Mouse (Mus musculus) frontal cortex, adult 2 months (tissue): ENCODE measurements at regions not wholly inside any gene's neighbourhood (a gene's known extent, or its start where the extent isn't known, plus 50 kb on each side); places are given as distances from the start of the nearest gene placed in this dataset.

ENCODE experiments used
- DNase-seq, 2 experiments: peaks; one replicate each; pipeline ENCODE4 v3.0.0; 2022; ENCODE audit warnings: low spot score in 1 of 2; ENCODE audit errors: extremely low spot score in 1 of 2

GRCm38 (mm10) chr14:72854226-72854625, 144.4 kb upstream of the Fndc3a start:
- no peak for DNase-seq

- no peak for DNase-seq
Observed at GRCm38 (mm10) chr14:72853104-72853503, 143.3 kb upstream of the Fndc3a start.

GRCm38 (mm10) chr14:72850884-72851283, 141.1 kb upstream of the Fndc3a start:
- DNase-seq, result no peak

- no peak for DNase-seq
Observed at GRCm38 (mm10) chr14:72848271-72848955, 138.6 kb upstream of the Fndc3a start.

GRCm38 (mm10) chr14:72847466-72847865, 137.7 kb upstream of the Fndc3a start:
- DNase-seq, result no peak

GRCm38 (mm10) chr14:72845621-72846440, 136.0 kb upstream of the Fndc3a start:
- DNase-seq, result no peak

GRCm38 (mm10) chr14:72844753-72845369, 135.1 kb upstream of the Fndc3a start:
- DNase-seq, result peak in 1 of 2 experiments; percentile 38

GRCm38 (mm10) chr14:72841753-72842152, 131.9 kb upstream of the Fndc3a start:
- DNase-seq, result no peak

- no peak for DNase-seq
Observed at GRCm38 (mm10) chr14:72835158-72835557, 125.4 kb upstream of the Fndc3a start.

- no peak for DNase-seq
Observed at GRCm38 (mm10) chr14:72829261-72829660, 119.5 kb upstream of the Fndc3a start.

- DNase-seq, result no peak
Observed at GRCm38 (mm10) chr14:72825549-72825948, 115.7 kb upstream of the Fndc3a start.

- DNase-seq, result peak in 1 of 2 experiments; percentile 22
Observed at GRCm38 (mm10) chr14:72822231-72822615, 112.4 kb upstream of the Fndc3a start.

GRCm38 (mm10) chr14:72821517-72822230, 111.9 kb upstream of the Fndc3a start:
- DNase-seq, result no peak

GRCm38 (mm10) chr14:72819037-72819436, 109.2 kb upstream of the Fndc3a start:
- DNase-seq, result no peak

GRCm38 (mm10) chr14:72817764-72818163, 108.0 kb upstream of the Fndc3a start:
- DNase-seq, result peak in 1 of 2 experiments; percentile 26

- DNase-seq, result peak in 1 of 2 experiments; percentile 31
Observed at GRCm38 (mm10) chr14:72816847-72817246, 107.0 kb upstream of the Fndc3a start.

GRCm38 (mm10) chr14:72809138-72809537, 99.3 kb upstream of the Fndc3a start:
- DNase-seq, result no peak

- no peak for DNase-seq
Observed at GRCm38 (mm10) chr14:72807947-72808346, 98.1 kb upstream of the Fndc3a start.

- DNase-seq, result peak; percentile 41 to 76
Observed at GRCm38 (mm10) chr14:72807286-72807685, 97.5 kb upstream of the Fndc3a start.

GRCm38 (mm10) chr14:72806598-72806997, 96.8 kb upstream of the Fndc3a start:
- DNase-seq, result no peak

GRCm38 (mm10) chr14:72803579-72803978, 93.8 kb upstream of the Fndc3a start:
- no peak for DNase-seq
